Mouse (Mus musculus): ENCODE data around the gene Tsc22d3.
A peak's percentile ranks its signal among the peaks of the same experiment; 100 is the strongest.

The Tsc22d3 gene

GRCm38 (mm10) chrX:140600410-140601109, at the start of gene Tsc22d3:
Gene Tsc22d3, minus strand, starts transcription at chrX:140600659.
- peak; percentile 69 to 74 for DNase-seq

- no peak for DNase-seq
These were observed 39.1 kb upstream of the Tsc22d3 start for GRCm38 (mm10) chrX:140639592-140639991.

DNA sequence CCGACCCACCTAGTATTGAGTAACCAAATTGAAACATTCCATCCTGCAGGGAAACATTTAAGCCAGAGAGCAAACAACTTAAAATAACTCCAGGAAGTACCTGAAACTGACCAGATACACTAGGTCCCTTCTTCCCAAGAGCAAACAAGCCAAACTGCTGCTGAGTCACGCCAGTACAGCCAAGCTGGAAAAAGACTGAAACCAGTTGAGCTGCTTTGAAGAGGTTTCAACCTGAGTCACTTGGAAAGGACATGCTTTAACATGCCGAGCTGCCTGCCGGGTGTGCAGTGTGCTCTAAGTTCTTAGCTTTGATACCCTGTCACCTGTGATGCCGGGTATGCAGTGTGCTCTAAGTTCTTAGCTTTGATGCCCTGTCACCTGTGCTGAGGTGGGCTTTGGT, 37.6 kb upstream of the Tsc22d3 start:
- no peak for DNase-seq

DNA sequence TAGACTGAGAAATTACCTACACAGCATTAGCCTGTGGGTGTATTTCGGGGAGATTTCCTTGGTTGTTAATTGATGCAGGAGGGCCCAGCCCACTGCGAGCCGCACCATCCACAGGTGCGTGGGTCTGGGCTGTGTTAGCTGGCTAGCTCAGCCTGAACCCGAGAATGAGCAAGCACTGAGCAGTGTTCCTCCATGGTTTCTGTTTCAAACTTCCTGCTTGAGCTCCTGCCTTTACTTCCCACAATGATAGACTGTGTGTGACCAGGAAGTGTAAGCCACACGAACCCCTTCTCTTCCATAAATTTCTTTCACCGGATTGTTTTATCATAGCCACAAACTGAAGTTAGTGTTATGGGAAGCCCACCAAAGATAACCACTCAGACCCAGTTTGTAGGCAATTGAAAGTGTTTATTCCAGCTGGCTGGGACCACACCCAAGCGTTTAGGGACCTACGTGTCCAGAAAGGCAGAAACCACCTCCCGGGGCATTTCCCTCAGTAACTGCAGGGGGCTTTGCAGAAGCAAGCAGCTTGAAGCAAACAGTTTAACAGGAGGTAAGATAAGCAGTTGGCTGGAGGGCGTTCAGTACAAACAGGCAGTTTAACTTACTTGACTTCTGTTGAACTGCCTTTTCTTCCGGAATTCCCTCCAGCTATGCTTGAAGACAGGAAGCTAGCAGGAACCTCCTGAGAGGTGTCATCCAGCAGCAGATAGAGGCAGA, 24.6 kb upstream of the Tsc22d3 start:
- no peak for DNase-seq

DNA sequence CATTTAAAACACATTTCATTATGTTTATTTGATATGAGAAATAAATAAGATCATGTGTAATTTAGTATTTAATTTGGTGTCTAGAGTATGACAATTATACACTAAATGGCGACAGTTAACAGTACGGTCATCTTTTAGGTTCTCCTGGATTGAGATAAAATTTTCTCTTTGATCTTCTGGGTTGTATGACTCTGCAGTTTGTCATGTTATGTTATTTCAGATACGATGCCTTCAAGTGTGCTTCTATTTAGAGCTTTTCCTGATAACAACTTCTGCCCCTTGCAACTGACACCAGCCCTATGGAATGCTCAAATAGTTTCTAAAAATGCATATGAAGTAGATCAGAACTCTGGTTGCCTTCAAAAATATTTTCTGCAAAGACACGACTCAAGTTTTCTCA, 9.5 kb upstream of the Tsc22d3 start:
- DNase-seq: no peak

GRCm38 (mm10) chrX:140601884-140602283, 1.4 kb upstream of the Tsc22d3 start:
- no peak for DNase-seq

- DNase-seq: no peak
These were observed 852 bp upstream of the Tsc22d3 start for GRCm38 (mm10) chrX:140601311-140601710.

GRCm38 (mm10) chrX:140599561-140600409, 674 bp downstream of the Tsc22d3 start:
- peak; percentile 10 to 35 for DNase-seq

DNA sequence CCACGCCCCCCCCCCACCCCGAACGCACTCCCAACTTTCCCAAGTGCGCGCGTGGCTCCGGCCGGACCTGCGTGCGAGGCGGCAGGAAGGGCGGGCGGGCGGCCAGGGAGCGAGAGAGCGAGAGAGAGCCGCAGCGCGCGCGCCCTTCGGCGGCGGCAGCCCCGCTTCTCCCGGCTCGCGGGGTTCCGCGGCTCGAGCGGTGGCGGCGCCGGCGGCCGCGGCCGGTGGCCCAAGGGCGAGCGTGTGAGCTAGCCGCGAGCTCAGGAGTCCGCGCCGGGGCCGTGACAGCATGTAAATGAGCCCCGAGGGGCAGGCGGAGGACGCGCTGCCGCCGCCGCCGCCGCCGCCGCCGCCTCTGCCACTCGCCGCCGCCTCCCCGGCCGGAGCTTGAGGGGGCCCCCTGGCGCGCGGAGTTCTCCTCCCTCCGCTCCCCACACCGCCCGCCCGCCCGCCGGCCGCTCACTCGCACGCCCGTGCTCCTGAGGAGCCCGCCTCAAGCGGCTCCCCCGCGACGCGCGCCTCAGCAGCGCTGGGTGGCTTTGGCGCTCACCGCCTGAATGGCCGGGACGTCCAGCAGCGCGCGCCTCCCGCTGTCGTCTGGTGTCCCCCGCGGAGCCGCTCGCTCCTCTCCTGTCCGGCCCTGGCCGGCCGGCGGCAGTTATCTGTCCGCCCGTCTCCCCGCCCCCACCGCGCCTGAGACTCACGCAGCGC, 1.5 kb downstream of the Tsc22d3 start:
- DNase-seq: peak; percentile 54 to 57

DNA sequence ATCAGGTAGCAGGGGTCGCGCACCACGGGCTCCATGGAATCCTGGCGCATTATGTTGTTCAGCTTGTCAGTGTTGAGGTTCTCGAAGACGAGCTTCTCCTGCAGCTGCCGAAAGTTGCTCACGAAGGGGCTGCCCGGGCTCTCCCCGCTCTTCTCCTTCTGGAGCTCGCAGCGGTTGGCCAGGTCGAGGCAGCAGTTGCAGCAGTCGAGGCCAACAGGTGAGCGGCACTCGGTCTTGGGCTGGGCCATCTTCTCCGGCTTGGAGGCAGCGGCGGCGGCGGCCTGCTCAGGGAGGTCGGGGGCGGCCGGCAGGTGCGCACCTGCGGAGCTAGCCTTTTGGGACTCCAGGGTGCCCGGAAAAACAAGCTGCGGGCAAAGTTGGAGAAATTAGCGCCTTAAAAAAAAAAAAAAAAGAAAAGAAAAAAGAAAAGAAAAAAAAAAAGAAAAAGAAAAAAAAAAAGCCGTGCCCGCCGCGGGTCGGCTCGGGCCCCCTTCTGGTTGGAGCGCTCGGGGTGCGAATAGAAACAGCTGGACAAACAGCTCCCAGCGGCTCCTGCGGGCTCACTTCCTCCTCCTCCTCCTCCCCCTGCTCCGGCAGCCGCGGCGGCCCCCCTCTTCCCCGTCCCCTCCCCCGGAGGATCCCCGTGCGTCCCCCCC, 2.1 kb downstream of the Tsc22d3 start:
- peak in 1 of 2 experiments; percentile 3 for DNase-seq

DNA sequence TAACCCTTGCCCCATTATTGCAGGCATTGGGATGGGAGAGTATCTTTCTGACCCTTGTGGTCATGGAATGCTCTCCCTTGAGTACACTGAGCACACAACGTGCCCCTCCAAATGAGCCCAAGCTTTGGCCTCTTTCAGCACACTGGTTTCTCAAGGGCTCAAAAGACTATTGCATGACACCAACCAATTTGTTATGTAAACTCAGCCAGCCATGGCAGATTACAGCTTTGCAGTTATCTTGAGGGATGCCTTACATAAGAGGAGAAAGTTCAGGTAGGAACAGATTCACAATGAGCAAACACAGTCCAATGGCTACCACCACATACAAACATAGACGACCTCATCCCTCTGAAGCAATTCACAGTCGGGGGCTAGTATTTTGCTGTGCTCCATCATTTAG, 9.3 kb downstream of the Tsc22d3 start:
- DNase-seq: no peak

DNA sequence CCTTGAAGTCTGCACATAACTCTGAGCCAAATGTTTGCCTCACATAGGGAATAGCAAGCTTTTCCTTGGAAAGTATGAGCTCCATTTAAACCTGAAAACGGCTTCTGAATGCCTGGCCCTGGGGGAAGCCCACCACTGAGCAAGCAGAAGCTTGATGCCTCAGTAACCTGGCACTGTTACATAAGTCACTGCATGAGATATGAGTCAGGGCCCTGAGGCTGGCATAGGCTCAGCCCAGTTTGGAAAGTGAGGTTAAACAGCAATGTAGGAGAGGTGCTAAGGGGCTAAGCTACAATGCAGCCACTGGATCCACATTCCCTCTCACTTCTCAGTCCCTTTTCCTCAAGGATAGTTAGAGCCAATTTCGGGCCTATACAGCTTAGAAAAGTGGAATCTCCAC, 10.3 kb downstream of the Tsc22d3 start:
- DNase-seq: peak; percentile 14 to 45

GRCm38 (mm10) chrX:140589194-140589751, 11.2 kb downstream of the Tsc22d3 start:
- DNase-seq: no peak

- no peak for DNase-seq
These were observed 11.9 kb downstream of the Tsc22d3 start for GRCm38 (mm10) chrX:140588534-140588933.

- no peak for DNase-seq
These were observed 20.0 kb downstream of the Tsc22d3 start for GRCm38 (mm10) chrX:140580416-140580815.

- no peak for DNase-seq
These were observed 24.8 kb downstream of the Tsc22d3 start for GRCm38 (mm10) chrX:140575636-140576035.

DNA sequence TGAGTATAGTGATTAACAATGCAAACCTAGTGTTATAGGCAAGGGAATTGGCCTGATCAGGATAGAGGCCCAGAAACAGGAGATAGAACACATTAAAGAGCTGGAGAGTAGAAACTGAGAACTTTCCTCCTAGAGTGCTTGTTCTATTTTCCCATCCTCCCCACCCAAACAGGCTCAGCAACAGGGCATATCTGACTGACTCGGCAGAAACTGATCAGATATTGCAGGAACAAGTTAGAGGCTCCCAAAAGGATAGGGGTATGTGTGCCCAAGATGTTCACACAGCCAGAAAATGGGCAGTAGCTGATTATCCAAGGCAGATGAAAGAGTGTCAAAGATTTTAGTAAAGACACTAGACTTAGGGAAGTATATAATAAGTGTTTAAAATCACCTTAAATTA, 25.3 kb downstream of the Tsc22d3 start:
- DNase-seq: no peak

- DNase-seq: no peak
These were observed 27.6 kb downstream of the Tsc22d3 start for GRCm38 (mm10) chrX:140572702-140573338.

GRCm38 (mm10) chrX:140569595-140569994, 30.9 kb downstream of the Tsc22d3 start:
- no peak for DNase-seq

DNA sequence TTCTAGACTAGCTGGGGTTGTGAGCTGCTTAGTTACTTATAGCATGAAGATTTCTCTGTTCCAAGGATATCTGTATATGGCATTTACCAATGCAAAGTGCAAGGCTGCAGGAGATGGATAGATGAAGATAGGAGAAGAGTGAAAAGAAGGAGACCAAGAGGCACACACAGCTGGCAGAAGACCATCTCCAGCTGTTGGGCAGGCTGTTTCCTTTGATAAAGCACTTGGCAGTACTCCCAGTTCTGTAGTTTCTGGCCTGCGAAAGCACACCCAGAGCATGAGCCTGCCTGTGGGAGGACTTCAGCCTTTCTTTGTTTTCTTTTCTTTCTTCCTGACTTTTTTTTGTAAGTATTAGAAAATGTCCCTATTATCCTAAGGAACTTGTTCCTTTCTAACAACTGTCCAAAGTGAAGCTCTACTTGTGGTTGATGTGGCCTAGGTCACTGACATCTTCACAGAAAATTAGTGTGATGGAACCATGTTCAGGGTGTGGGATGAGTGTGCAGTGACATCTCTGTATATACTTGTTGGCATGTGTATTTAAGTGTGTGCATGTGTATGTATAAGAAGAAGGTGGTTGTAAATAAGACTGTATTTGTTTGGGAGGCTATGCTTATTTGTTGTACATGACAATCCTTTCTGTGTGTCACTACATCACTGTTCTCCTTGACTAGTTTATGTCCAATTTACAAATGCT, 32.6 kb downstream of the Tsc22d3 start:
- DNase-seq: no peak

- DNase-seq: no peak
These were observed 34.7 kb downstream of the Tsc22d3 start for GRCm38 (mm10) chrX:140565759-140566158.

Measured in cerebellum, postnatal 14 days (tissue).